Mouse (Mus musculus) MEL (cell line): ENCODE data around the gene Psmc5. TPM values are rescaled to one million over a fixed set of nuclear protein-coding genes. Genes with fewer than 3 reads are reported as not detected.
A peak's percentile ranks its signal among the peaks of the same experiment; 100 is the strongest.

ENCODE experiments used
- DNase-seq: peaks from one replicate; pipeline ENCODE4 v3.0.0; 2011; ENCODE audit warnings: low read depth, low spot score
- H3K27ac ChIP-seq: 2 replicates; pipeline ENCODE4 v1.5.1; 2012; ENCODE audit warnings: low read depth, mild to moderate bottlenecking, control low read depth, low read length, moderate library complexity; ENCODE audit not compliant: control insufficient read depth
- H3K27me3 ChIP-seq, 2 experiments: fragments of 150-350 bp in 1 of 2; sonication (generic) in 1 of 2; 2 replicates each; pipeline ENCODE4 v1.6.1; 2012; ENCODE audit warnings: low read length in 2 of 2, mild to moderate bottlenecking in 2 of 2, improper control_type of control experiment in 1 of 2, moderate library complexity in 1 of 2; ENCODE audit not compliant: insufficient read depth in 2 of 2, control insufficient read depth in 1 of 2
- H3K36me3 ChIP-seq, 2 experiments: 2 replicates each; pipeline ENCODE4 v1.6.1; 2012 to 2014; ENCODE audit warnings: low read length in 2 of 2, improper control_type of control experiment in 1 of 2, inconsistent platforms in 1 of 2, mild to moderate bottlenecking in 1 of 2; ENCODE audit not compliant: insufficient read depth in 2 of 2, control insufficient read depth in 1 of 2
- H3K4me1 ChIP-seq, 2 experiments: fragments of 150-350 bp in 1 of 2; sonication (generic) in 1 of 2; 2 replicates each; pipeline ENCODE4 v1.6.1; 2012; ENCODE audit warnings: low read length in 2 of 2, improper control_type of control experiment in 1 of 2, mild to moderate bottlenecking in 1 of 2; ENCODE audit not compliant: insufficient read depth in 2 of 2, control insufficient read depth in 1 of 2
- H3K4me3 ChIP-seq, 2 experiments: fragments of 150-350 bp in 1 of 2; sonication (generic) in 1 of 2; 2 replicates each; pipeline ENCODE4 v1.5.1; 2012; ENCODE audit warnings: low read depth in 2 of 2, low read length in 2 of 2, mild to moderate bottlenecking in 2 of 2, moderate library complexity in 2 of 2, control low read depth in 1 of 2, improper control_type of control experiment in 1 of 2; ENCODE audit not compliant: control insufficient read depth in 1 of 2, insufficient read depth in 1 of 2
- H3K79me2 ChIP-seq: 2 replicates; pipeline ENCODE4 v1.6.1; 2012; ENCODE audit warnings: mild to moderate bottlenecking, low read length, moderate library complexity; ENCODE audit not compliant: control insufficient read depth, poor library complexity, insufficient read depth
- H3K9ac ChIP-seq: 2 replicates; pipeline ENCODE4 v1.6.1; 2012; ENCODE audit warnings: low read depth, mild to moderate bottlenecking, control low read depth, low read length, moderate library complexity; ENCODE audit not compliant: control insufficient read depth, poor library complexity, severe bottlenecking
- H3K9me3 ChIP-seq: fragments of 150-350 bp; sonication (generic); replicated peaks from 2 replicates; pipeline ENCODE4 v1.6.1; 2012; ENCODE audit warnings: mild to moderate bottlenecking, low read length, improper control_type of control experiment, moderate library complexity; ENCODE audit not compliant: insufficient read depth
- BHLHE40 ChIP-seq: IDR thresholded peaks from 2 replicates; pipeline ENCODE4 v1.6.1; 2012; ENCODE audit warnings: low read depth, mild to moderate bottlenecking, inconsistent platforms, low read length, improper control_type of control experiment, borderline replicate concordance
- CHD1 ChIP-seq: IDR thresholded peaks from 2 replicates; pipeline ENCODE4 v1.6.1; 2012; ENCODE audit warnings: low read depth, mild to moderate bottlenecking, inconsistent platforms, low read length, improper control_type of control experiment
- CHD2 ChIP-seq: IDR thresholded peaks from 2 replicates; pipeline ENCODE4 v1.6.1; 2011; ENCODE audit warnings: low read length, improper control_type of control experiment
- ELF1 ChIP-seq: IDR thresholded peaks from 2 replicates; pipeline ENCODE4 v1.6.1; 2014; ENCODE audit warnings: low read depth, mild to moderate bottlenecking, inconsistent platforms, low read length, improper control_type of control experiment, moderate library complexity
- EP300 ChIP-seq, 2 experiments: IDR thresholded peaks; 2 replicates each; pipeline ENCODE4 v1.6.1; 2011; ENCODE audit warnings: improper control_type of control experiment in 2 of 2, low read length in 2 of 2, low read depth in 1 of 2, mild to moderate bottlenecking in 1 of 2
- GATA1 ChIP-seq: IDR thresholded peaks from 2 replicates; pipeline ENCODE4 v1.6.1; 2011; ENCODE audit warnings: low read depth, low read length, improper control_type of control experiment
- JUND ChIP-seq: IDR thresholded peaks from 2 replicates; pipeline ENCODE4 v1.6.1; 2011; ENCODE audit warnings: low read depth, mild to moderate bottlenecking, improper control_type of control experiment, low read length
- MAX ChIP-seq: IDR thresholded peaks from 2 replicates; pipeline ENCODE4 v1.6.1; 2011; ENCODE audit warnings: low read length, improper control_type of control experiment
- MAZ ChIP-seq: IDR thresholded peaks from 2 replicates; pipeline ENCODE4 v1.6.1; 2012; ENCODE audit warnings: low read depth, mild to moderate bottlenecking, inconsistent platforms, low read length, improper control_type of control experiment
- MXI1 ChIP-seq: IDR thresholded peaks from 2 replicates; pipeline ENCODE4 v1.6.1; 2011; ENCODE audit warnings: mild to moderate bottlenecking, low read depth, low read length, improper control_type of control experiment
- MYB ChIP-seq: IDR thresholded peaks from 2 replicates; pipeline ENCODE4 v1.6.1; 2011; ENCODE audit warnings: mild to moderate bottlenecking, low read depth, low read length, improper control_type of control experiment
- MYC ChIP-seq: IDR thresholded peaks from 2 replicates; pipeline ENCODE4 v1.6.1; 2011; ENCODE audit warnings: low read depth, mild to moderate bottlenecking, low read length, improper control_type of control experiment, moderate library complexity
- NRF1 ChIP-seq: IDR thresholded peaks from 2 replicates; pipeline ENCODE4 v1.6.1; 2014; ENCODE audit warnings: low read depth, mild to moderate bottlenecking, inconsistent platforms, low read length, improper control_type of control experiment, moderate library complexity; ENCODE audit not compliant: poor library complexity, insufficient read depth, severe bottlenecking
- POLR2A ChIP-seq, 2 experiments: IDR thresholded peaks; 2 replicates each; pipeline ENCODE4 v1.6.1; 2011 to 2012; ENCODE audit warnings: low read length in 2 of 2, mild to moderate bottlenecking in 2 of 2, control low read depth in 1 of 2, improper control_type of control experiment in 1 of 2, low read depth in 1 of 2, moderate library complexity in 1 of 2; ENCODE audit not compliant: control insufficient read depth in 1 of 2, insufficient read depth in 1 of 2, poor library complexity in 1 of 2
- POLR2AphosphoS5 ChIP-seq: IDR thresholded peaks from 2 replicates; pipeline ENCODE4 v1.6.1; 2012; ENCODE audit warnings: low read depth, borderline replicate concordance, mild to moderate bottlenecking, inconsistent platforms, low read length, moderate library complexity, mixed read lengths
- RAD21 ChIP-seq: IDR thresholded peaks from 2 replicates; pipeline ENCODE4 v1.6.1; 2011; ENCODE audit warnings: mild to moderate bottlenecking, low read depth, low read length, improper control_type of control experiment
- RCOR1 ChIP-seq: IDR thresholded peaks from 2 replicates; pipeline ENCODE4 v1.6.1; 2012; ENCODE audit warnings: low read depth, mild to moderate bottlenecking, inconsistent platforms, low read length, improper control_type of control experiment
- SMC3 ChIP-seq: IDR thresholded peaks from 2 replicates; pipeline ENCODE4 v1.6.1; 2011; ENCODE audit warnings: low read depth, low read length, improper control_type of control experiment
- TBP ChIP-seq: IDR thresholded peaks from 2 replicates; pipeline ENCODE4 v1.8.0; 2011; ENCODE audit warnings: low read depth, low read length, improper control_type of control experiment
- UBTF ChIP-seq: IDR thresholded peaks from 2 replicates; pipeline ENCODE4 v1.6.1; 2012; ENCODE audit warnings: low read depth, mild to moderate bottlenecking, inconsistent platforms, low read length, improper control_type of control experiment, moderate library complexity, borderline replicate concordance; ENCODE audit not compliant: insufficient read depth
- USF1 ChIP-seq: IDR thresholded peaks from 2 replicates; pipeline ENCODE4 v1.6.1; 2014; ENCODE audit warnings: low read depth, mild to moderate bottlenecking, inconsistent platforms, low read length, improper control_type of control experiment, moderate library complexity
- USF2 ChIP-seq, 2 experiments: IDR thresholded peaks; 2 replicates each; pipeline ENCODE4 v1.6.1; 2011 to 2012; ENCODE audit warnings: improper control_type of control experiment in 2 of 2, low read length in 2 of 2, borderline replicate concordance in 1 of 2, inconsistent platforms in 1 of 2, low read depth in 1 of 2, mild to moderate bottlenecking in 1 of 2; ENCODE audit not compliant: insufficient read depth in 1 of 2
- ZC3H11A ChIP-seq: IDR thresholded peaks from 2 replicates; pipeline ENCODE4 v1.6.1; 2012; ENCODE audit warnings: low read depth, mild to moderate bottlenecking, inconsistent platforms, low read length, improper control_type of control experiment
- ZKSCAN1 ChIP-seq: IDR thresholded peaks from 2 replicates; pipeline ENCODE4 v1.6.1; 2012; ENCODE audit warnings: low read depth, mild to moderate bottlenecking, inconsistent platforms, low read length, improper control_type of control experiment, moderate library complexity
- ZNF384 ChIP-seq: IDR thresholded peaks from 2 replicates; pipeline ENCODE4 v1.6.1; 2012; ENCODE audit warnings: low read depth, mild to moderate bottlenecking, inconsistent platforms, low read length, improper control_type of control experiment
- polyA plus RNA-seq, 2 experiments: library from polyadenylated mRNA; stranded (reverse) in 1 of 2; unstranded in 1 of 2; fragments of >175 nt in 1 of 2; fragments of >200 nt in 1 of 2; gene quantifications; 2 replicates each; pipeline versions ENCODE4 v1.2.1 to v1.2.4; 2012; ENCODE audit warnings: low replicate concordance in 2 of 2, low read depth in 1 of 2; ENCODE audit not compliant: insufficient read length in 2 of 2, insufficient read depth in 1 of 2, missing spikeins in 1 of 2
- total RNA-seq: library from RNA; depleted of rRNA; stranded (reverse); fragments of 300-350 nt; gene quantifications from 2 replicates; pipeline ENCODE4 v1.2.3, GENCODE M21; 2012

The Psmc5 gene
- total and polyA plus RNA-seq, 3 experiments: 112 to 426 (median 290) TPM

DNA sequence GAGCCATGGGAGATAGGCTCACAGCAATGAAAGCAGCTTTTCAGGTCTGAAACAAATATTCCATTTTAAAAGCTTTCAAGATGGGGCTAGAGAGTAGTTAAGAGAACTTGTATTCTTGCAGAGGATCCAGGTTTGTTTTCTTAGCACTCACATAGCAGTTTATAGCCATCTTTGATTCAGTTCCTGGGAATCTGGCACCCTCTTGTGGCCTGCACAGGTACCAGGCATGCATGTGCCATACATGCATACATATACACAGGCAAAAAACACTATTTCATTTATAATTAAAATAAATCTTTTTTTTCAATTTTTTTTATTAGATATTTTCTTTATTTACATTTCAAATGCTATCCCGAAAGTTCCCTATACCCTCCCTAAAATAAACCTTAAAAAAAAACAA, 9.1 kb upstream of the Psmc5 start (continued):
- TF ChIP-seq BHLHE40 (no peak), CHD1 (no peak), UBTF (no peak), ZNF384 (peak; percentile 36; the same call in 1 of the 2 replicates), ELF1 (no peak), USF2 (IDR thresholded peaks at IDR 0.05; ENCODE audit: borderline replicate concordance in 1 of 2, insufficient read depth in 1 of 2, low read depth in 1 of 2, low read length in 2 of 2) (no peak), ZKSCAN1 (no peak), NRF1 (no peak), JUND (no peak), ZC3H11A (0 out of 2 replicates have a peak, but pooled peaks have one; percentile 7), MYB (no peak), MAX (no peak), EP300 (IDR thresholded peaks at IDR 0.05; ENCODE audit: low read depth in 1 of 2, low read length in 2 of 2) (no peak), CHD2 (no peak), TBP (no peak), RCOR1 (no peak), SMC3 (peak; percentile 66), MYC (peak; percentile 44; the same call in 1 of the 2 replicates), RAD21 (peak; percentile 68), USF1 (no peak)

- no peak for DNase-seq
- Histone ChIP-seq H3K27me3 (no peaks in the 10 kb centered on the region), H3K9me3 (no peaks in the 10 kb centered on the region), H3K4me3 (no peak overlapping the region), H3K36me3 (peaks cover 7 to 51% of the 10 kb centered on the region in 2 experiments), H3K4me1 (0 out of 4 replicates have a peak, but pooled peaks cover 0 to 2% of the 10 kb centered on the region in 2 experiments), H3K9ac (no peak overlapping the region), H3K27ac (no peak overlapping the region), H3K79me2 (peaks cover 15% of the 10 kb centered on the region)
- no peak for TF ChIP-seq GATA1
- TF ChIP-seq POLR2AphosphoS5: no peak
- no peak for TF ChIP-seq MAZ
- no peak for TF ChIP-seq ELF1
- TF ChIP-seq POLR2A (IDR thresholded peaks at IDR 0.05; ENCODE audit: control insufficient read depth in 1 of 2, insufficient read depth in 1 of 2, low read depth in 1 of 2, low read length in 2 of 2, poor library complexity in 1 of 2): peak in 1 of 2 experiments; percentile 44; a peak in 1 of 4 replicates
- TF ChIP-seq MXI1: no peak
- TF ChIP-seq JUND: no peak
- TF ChIP-seq CHD1: no peak
Observed at GRCm38 (mm10) chr11:106249326-106249725, 6.6 kb upstream of the Psmc5 start.
